Mouse (Mus musculus) forebrain, postnatal 0 days (tissue): ENCODE results near the gene Adat2. TPM values are rescaled to one million over a fixed set of nuclear protein-coding genes. Genes with fewer than 3 reads are reported as not detected.
A peak's percentile ranks its signal among the peaks of the same experiment; 100 is the strongest.

Experiments used
- ATAC-seq: fragments of 200-750 bp; cut with Nextera tagmentation; 2 replicates; pipeline ENCODE4 v1.8.0; 2017; ENCODE audit warnings: mild to moderate bottlenecking, moderate library complexity
- DNase-seq: peaks from one replicate; pipeline ENCODE4 v3.0.0-alpha.2; 2015
- H3K27ac ChIP-seq: fragments of 300-500 bp; sonication (generic); 2 replicates; pipeline ENCODE4 v1.5.1; 2014; ENCODE audit warnings: low read depth, mild to moderate bottlenecking, antibody characterized with exemption, low read length, moderate library complexity, mixed read lengths
- H3K27me3 ChIP-seq: fragments of 300-500 bp; sonication (generic); 2 replicates; pipeline ENCODE4 v1.6.1; 2014; ENCODE audit warnings: mild to moderate bottlenecking, low read length, mixed read lengths; ENCODE audit not compliant: insufficient read depth
- H3K36me3 ChIP-seq: fragments of 300-500 bp; sonication (generic); 2 replicates; pipeline ENCODE4 v1.6.1; 2014; ENCODE audit warnings: mild to moderate bottlenecking, moderate library complexity; ENCODE audit not compliant: insufficient read depth
- H3K4me1 ChIP-seq: fragments of 300-500 bp; sonication (generic); 2 replicates; pipeline ENCODE4 v1.6.1; 2014; ENCODE audit warnings: antibody characterized with exemption; ENCODE audit not compliant: insufficient read depth
- H3K4me2 ChIP-seq: fragments of 300-500 bp; sonication (generic); 2 replicates; pipeline ENCODE4 v1.6.1; 2014; ENCODE audit warnings: low read depth, mild to moderate bottlenecking, moderate library complexity
- H3K4me3 ChIP-seq: fragments of 300-500 bp; sonication (generic); 2 replicates; pipeline ENCODE4 v1.5.1; 2014; ENCODE audit warnings: low read depth, low read length, mixed read lengths
- H3K9ac ChIP-seq: fragments of 300-500 bp; sonication (generic); 2 replicates; pipeline ENCODE4 v1.6.1; 2014; ENCODE audit warnings: mild to moderate bottlenecking
- H3K9me3 ChIP-seq: fragments of 300-500 bp; sonication (generic); 2 replicates; pipeline ENCODE4 v1.6.1; 2016; ENCODE audit warnings: low read length
- CTCF ChIP-seq: sonication (generic); IDR thresholded peaks from 2 replicates; pipeline ENCODE4 v1.5.1; 2016; ENCODE audit warnings: antibody characterized with exemption, control low read depth, low read depth
- WGBS: fragments of 180-500 bp; shearing (Covaris S2); extraction: QIAGEN DNeasy Blood & Tissue Kit; methylation state at CpG from one replicate; pipeline ENCODE4 v1.1.7; 2014; 5-methylcytosine and 5-hydroxymethylcytosine counted together
- polyA plus RNA-seq: library from polyadenylated mRNA; unstranded; fragments of >200 nt; fragmentation: Nextera tagmentation; extraction: Ambion mirVana; gene quantifications from 2 replicates; pipeline ENCODE4 v1.2.1, GENCODE M21; 2015
- total RNA-seq: library from RNA; depleted of rRNA; stranded (reverse); fragments of >200 nt; gene quantifications from 2 replicates; pipeline ENCODE4 v1.2.3, GENCODE M21; 2014; rRNA removed

Gene Adat2
- total and polyA plus RNA-seq, 2 experiments from 2014 or later: 2.0 to 6.0 TPM

- Histone ChIP-seq H3K4me1 (no peaks in the 10 kb centered on the region), H3K27me3 (no peaks in the 10 kb centered on the region), H3K4me3 (no peak overlapping the region), H3K4me2 (no peak overlapping the region), H3K9ac (no peak overlapping the region), H3K36me3 (no peaks in the 10 kb centered on the region), H3K9me3 (no peaks in the 10 kb centered on the region), H3K27ac (no peak overlapping the region)
- DNase-seq (peak; percentile 32), ATAC-seq (peak; percentile 30; the same call in 1 of the 2 replicates)
- WGBS: 33% methylated on average over 3 of the region's 3 CpGs
- no peak for TF ChIP-seq CTCF
Measured at GRCm38 (mm10) chr10:13596073-13596472, 43.4 kb downstream of the Adat2 start.

DNA sequence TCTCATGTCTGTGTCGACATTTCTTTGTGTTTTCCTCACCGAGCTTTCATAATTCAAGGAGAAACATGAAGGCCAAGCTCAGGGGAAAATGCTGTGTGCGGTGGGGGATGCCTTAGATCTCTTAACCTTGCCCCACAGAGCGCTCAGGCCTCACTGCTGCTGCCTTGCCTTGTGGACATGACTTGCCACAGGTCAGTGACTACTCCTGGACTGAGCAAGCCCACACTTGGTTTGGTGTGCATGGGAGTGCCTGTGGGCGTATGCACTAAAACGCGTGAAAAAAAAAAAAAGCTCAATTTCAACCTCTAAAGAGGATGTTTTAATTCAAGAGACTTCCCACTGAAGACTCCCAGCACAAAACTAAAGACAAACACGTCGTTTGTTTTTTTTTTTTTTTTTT, 44.2 kb downstream of the Adat2 start:
- Histone ChIP-seq H3K27me3 (no peaks in the 10 kb centered on the region), H3K36me3 (no peaks in the 10 kb centered on the region), H3K27ac (no peak overlapping the region), H3K4me3 (no peak overlapping the region), H3K4me1 (no peaks in the 10 kb centered on the region), H3K4me2 (no peak overlapping the region), H3K9ac (no peak overlapping the region), H3K9me3 (no peaks in the 10 kb centered on the region)
- no peak for TF ChIP-seq CTCF
- no peak for ATAC-seq
- 68% methylated on average over 9 of the region's 9 CpGs for WGBS
- DNase-seq: no peak

GRCm38 (mm10) chr10:13597491-13597890, 44.8 kb downstream of the Adat2 start:
- no peaks in the 10 kb centered on the region for H3K4me1 ChIP-seq
- H3K27me3 ChIP-seq: no peaks in the 10 kb centered on the region
- no peak for ATAC-seq
- 80% methylated on average over 8 of the region's 8 CpGs for WGBS
- no peak overlapping the region for H3K4me3 ChIP-seq
- no peak overlapping the region for H3K9ac ChIP-seq
- no peak overlapping the region for H3K4me2 ChIP-seq
- DNase-seq: no peak
- TF ChIP-seq CTCF: no peak
- H3K9me3 ChIP-seq: no peaks in the 10 kb centered on the region
- H3K36me3 ChIP-seq: no peaks in the 10 kb centered on the region
- no peak overlapping the region for H3K27ac ChIP-seq

DNA sequence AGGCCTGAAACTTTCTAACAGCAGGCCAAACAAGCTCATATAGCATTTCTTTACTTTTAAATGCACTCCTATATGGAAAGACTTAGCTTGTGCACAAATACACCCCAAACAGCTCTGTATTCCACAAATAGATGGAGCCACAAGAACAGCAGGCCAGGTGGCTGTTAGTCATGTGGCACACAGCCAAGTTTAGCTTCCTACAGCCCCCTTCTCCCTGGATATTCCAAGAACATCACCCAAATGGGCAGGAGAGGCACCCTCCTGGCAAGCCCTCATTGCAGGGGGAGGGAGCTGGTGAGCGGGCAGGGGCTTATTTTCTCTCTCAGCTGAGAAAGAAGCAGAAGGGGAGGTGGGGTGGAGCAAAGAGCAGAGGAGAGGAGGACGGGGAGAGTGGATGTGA, 48.2 kb downstream of the Adat2 start:
- Histone ChIP-seq H3K9me3 (no peaks in the 10 kb centered on the region), H3K27ac (no peak overlapping the region), H3K4me3 (no peak overlapping the region), H3K27me3 (no peaks in the 10 kb centered on the region), H3K4me2 (no peak overlapping the region), H3K36me3 (no peaks in the 10 kb centered on the region), H3K9ac (no peak overlapping the region), H3K4me1 (no peaks in the 10 kb centered on the region)
- 53% methylated on average over 2 of the region's 2 CpGs for WGBS
- no peak for TF ChIP-seq CTCF
- ATAC-seq (no peak), DNase-seq (no peak)

Other genes starting within 250 kb of the Adat2 start
- 6.9 and 10.5 TPM in 2 replicates for gene Phactr2, start 78.5 kb upstream of the Adat2 start, total RNA-seq
- gene Phactr2, start 78.5 kb upstream of the Adat2 start, polyA plus RNA-seq: 4.4 and 8.1 TPM in 2 replicates
- gene Fuca2, start 53.4 kb upstream of the Adat2 start, total RNA-seq: 11.3 and 12.5 TPM in 2 replicates
- gene Fuca2, start 53.4 kb upstream of the Adat2 start, polyA plus RNA-seq: 42.5 and 45.7 TPM in 2 replicates
- gene Pex3, start 248 bp downstream of the Adat2 start, total RNA-seq: 41.5 and 41.7 TPM in 2 replicates
- 31.6 and 33.8 TPM in 2 replicates for gene Pex3, start 248 bp downstream of the Adat2 start, polyA plus RNA-seq